Mouse (Mus musculus): ENCODE data around the gene Rab11b.

GRCm38 (mm10) chr17:33784939-33785338 lies 24.6 kb upstream of the Rab11b start:
- no peak for TF ChIP-seq CTCF (IDR thresholded peaks at IDR 0.05; ENCODE audit: low read depth)
- no peak for TF ChIP-seq EP300 (IDR thresholded peaks at IDR 0.05; ENCODE audit: low read depth)

All from liver, postnatal 0 days (tissue).